ENCODE assay signal across 8 mouse cellular contexts in the genomic region with DNA sequence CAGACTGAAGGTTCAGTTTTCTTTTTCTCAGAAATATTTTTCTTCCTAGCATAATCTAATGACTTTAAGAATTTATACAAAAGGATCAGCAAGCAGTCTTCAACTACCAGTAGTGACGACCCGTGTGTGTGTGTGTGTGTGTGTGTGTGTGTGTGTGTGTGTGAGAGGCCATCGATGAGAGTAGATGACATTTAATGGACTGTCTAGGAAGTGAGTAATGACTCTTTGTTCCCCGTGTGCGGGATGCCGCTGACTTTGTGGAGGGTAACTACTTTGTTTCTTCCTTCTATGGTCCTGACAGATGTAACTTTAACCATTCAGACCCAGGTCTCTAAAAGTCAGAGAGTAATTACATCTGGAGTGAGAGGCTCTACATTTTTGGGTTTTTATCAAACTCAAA. TPM values are rescaled to one million over a fixed set of nuclear protein-coding genes. Genes with fewer than 3 reads are reported as not detected.
A peak's percentile ranks its signal among the peaks of the same experiment; 100 is the strongest.
DNase-seq lines count a peak whose midpoint lies in the region; ATAC-seq and TF ChIP-seq lines count a peak whose summit lies in the region.

No protein-coding gene starts in this region.

- no peak for DNase-seq in kidney, adult 2 months
- no peak for DNase-seq in kidney, postnatal 4 days
- DNase-seq in left cerebral cortex, adult 18-20 months (ENCODE audit: low spot score in 2 of 2): no peak
- no peak for DNase-seq in kidney, postnatal 36 days
- DNase-seq in thymus, postnatal 14 days: no peak

- H3K9ac ChIP-seq in embryonic facial prominence, embryonic 12.5 days: no peak overlapping the region
- peak overlapping the region; percentile 85 for H3K9ac ChIP-seq in hindbrain, embryonic 16.5 days (ENCODE audit: low read depth, low read length)
- peak overlapping the region; percentile 94 for H3K9ac ChIP-seq in midbrain, embryonic 16.5 days (ENCODE audit: low read depth, low read length)

- H3K36me3 ChIP-seq in kidney, adult 2 months (ENCODE audit: control insufficient read depth, insufficient read depth, low read length): no peaks in the 10 kb centered on the region
- no peaks in the 10 kb centered on the region for H3K36me3 ChIP-seq in embryonic facial prominence, embryonic 12.5 days
- H3K36me3 ChIP-seq in hindbrain, embryonic 16.5 days (ENCODE audit: control insufficient read depth, insufficient read depth, low read length): no peaks in the 10 kb centered on the region
- no peaks in the 10 kb centered on the region for H3K36me3 ChIP-seq in midbrain, embryonic 16.5 days (ENCODE audit: control insufficient read depth, insufficient read depth, low read length)

- no peaks in the 10 kb centered on the region for H3K9me3 ChIP-seq in embryonic facial prominence, embryonic 12.5 days
- H3K9me3 ChIP-seq in hindbrain, embryonic 16.5 days (ENCODE audit: control insufficient read depth, low read length): no peaks in the 10 kb centered on the region
- no peaks in the 10 kb centered on the region for H3K9me3 ChIP-seq in midbrain, embryonic 16.5 days (replicated peaks; ENCODE audit: control insufficient read depth, low read length, poor library complexity, severe bottlenecking)

- no peaks in the 10 kb centered on the region; the same call in 1 of the 2 replicates for H3K4me1 ChIP-seq in kidney, adult 2 months (ENCODE audit: control insufficient read depth, insufficient read depth, low read length)
- peaks cover 23% of the 10 kb centered on the region; the same call in 1 of the 2 replicates for H3K4me1 ChIP-seq in embryonic facial prominence, embryonic 12.5 days
- H3K4me1 ChIP-seq in hindbrain, embryonic 16.5 days (ENCODE audit: control insufficient read depth, insufficient read depth, low read depth, low read length): peaks cover 6% of the 10 kb centered on the region
- H3K4me1 ChIP-seq in midbrain, embryonic 16.5 days (ENCODE audit: control insufficient read depth, insufficient read depth, low read length): peaks cover 28% of the 10 kb centered on the region

- WGBS in kidney, adult 2 months: 46% methylated on average over 6 of the region's 6 CpGs
- WGBS in embryonic facial prominence, embryonic 12.5 days: 46% methylated on average over 6 of the region's 6 CpGs
- WGBS in hindbrain, embryonic 16.5 days: 29% methylated on average over 6 of the region's 6 CpGs
- WGBS in midbrain, embryonic 16.5 days: 42% methylated on average over 6 of the region's 6 CpGs

- ATAC-seq in embryonic facial prominence, embryonic 12.5 days (ENCODE audit: insufficient number of reproducible peaks, insufficient read depth, low FRiP score, low TSS enrichment): no peak
- ATAC-seq in hindbrain, embryonic 16.5 days: no peak
- ATAC-seq in midbrain, embryonic 16.5 days: no peak

- no peak overlapping the region for H3K27ac ChIP-seq in kidney, adult 2 months (ENCODE audit: insufficient read depth, low read depth, low read length)
- H3K27ac ChIP-seq in embryonic facial prominence, embryonic 12.5 days: no peak overlapping the region
- H3K27ac ChIP-seq in hindbrain, embryonic 16.5 days (ENCODE audit: low read depth, low read length): no peak overlapping the region
- no peak overlapping the region for H3K27ac ChIP-seq in midbrain, embryonic 16.5 days (ENCODE audit: low read length)

- no peaks in the 10 kb centered on the region for H3K27me3 ChIP-seq in kidney, adult 2 months (replicated peaks; ENCODE audit: control insufficient read depth, insufficient read depth, low read length)
- no peaks in the 10 kb centered on the region for H3K27me3 ChIP-seq in embryonic facial prominence, embryonic 12.5 days
- H3K27me3 ChIP-seq in hindbrain, embryonic 16.5 days (replicated peaks; ENCODE audit: control insufficient read depth, insufficient read depth, low read length): no peaks in the 10 kb centered on the region
- H3K27me3 ChIP-seq in midbrain, embryonic 16.5 days (ENCODE audit: control insufficient read depth, insufficient read depth, low read depth, low read length): no peaks in the 10 kb centered on the region

- H3K4me3 ChIP-seq in kidney, adult 2 months (ENCODE audit: insufficient read depth, low read depth, low read length): 0 out of 2 replicates have a peak overlapping the region, but pooled peaks have one; percentile 6
- peak overlapping the region; percentile 89 for H3K4me3 ChIP-seq in embryonic facial prominence, embryonic 12.5 days
- peak overlapping the region; percentile 71 for H3K4me3 ChIP-seq in hindbrain, embryonic 16.5 days (ENCODE audit: low read length)
- peak overlapping the region; percentile 92 for H3K4me3 ChIP-seq in midbrain, embryonic 16.5 days (ENCODE audit: low read depth, low read length)

- TF ChIP-seq CTCF in kidney, adult 2 months (conservative IDR thresholded peaks at IDR 0.05; ENCODE audit: insufficient read depth, insufficient read length, low read depth, low read length): no peak

- TF ChIP-seq POLR2A in kidney, adult 2 months (IDR thresholded peaks at IDR 0.05; ENCODE audit: low read depth, low read length): no peak

- peak overlapping the region; percentile 69 for H3K4me2 ChIP-seq in embryonic facial prominence, embryonic 12.5 days (replicated peaks)
- peak overlapping the region; percentile 86 for H3K4me2 ChIP-seq in hindbrain, embryonic 16.5 days (ENCODE audit: low read length)
- peak overlapping the region; percentile 80 for H3K4me2 ChIP-seq in midbrain, embryonic 16.5 days (ENCODE audit: low read length)

RNA-seq across cellular contexts. Expression of gene Cers6, which starts 2.3 kb away (rescaled TPM):
- 11.1 and 12.1 TPM in 2 replicates for polyA plus RNA-seq in kidney, adult 2 months (2012; rRNA removed)
- polyA plus RNA-seq in embryonic facial prominence, embryonic 12.5 days (2016; fragmentation: Nextera tagmentation; extraction: Ambion mirVana): 31.4 and 32.5 TPM in 2 replicates
- 45.0 and 54.7 TPM in 2 replicates for polyA plus RNA-seq in hindbrain, embryonic 16.5 days (2015; fragmentation: Nextera tagmentation; extraction: Ambion mirVana)
- polyA plus RNA-seq in midbrain, embryonic 16.5 days (2015; fragmentation: Nextera tagmentation; extraction: Ambion mirVana): 55.3 and 66.0 TPM in 2 replicates
- 10 to 100 TPM; 64.6 to 74.1 TPM for total RNA-seq in left cerebral cortex, adult 18-20 months (2021)

Comparison
In these comparisons a context has a peak if more than half of its experiments do, and no peak if none do; other contexts are left out.
1. H3K4me3 ChIP-seq: peak in every context shown above with its lines; median percentile 92 in midbrain, embryonic 16.5 days; 89 in embryonic facial prominence, embryonic 12.5 days; 71 in hindbrain, embryonic 16.5 days; 6 in kidney, adult 2 months.